Comparison of ENCODE assay signal across 9 mouse cellular contexts in genomic region chr7:29317558-29317957, GRCm38 (mm10). TPM values are rescaled to one million over a fixed set of nuclear protein-coding genes. Genes with fewer than 3 reads are reported as not detected.
DNase-seq lines count a peak whose midpoint lies in the region; ATAC-seq and TF ChIP-seq lines count a peak whose summit lies in the region.
"Had no signal": no experiment of that assay in that cellular context is flagged by ENCODE, and none has a peak within 500 bp of the region (broad histone marks: within the 10 kb centered on the region; RNA-seq: fewer than 3 reads in every experiment).

No protein-coding gene starts in this region.

- peak; percentile 58 to 67 for DNase-seq in kidney, postnatal 4 days
- DNase-seq in kidney, postnatal 14 days, result no peak
- DNase-seq in embryo, embryonic 10 days (ENCODE audit: low spot score), result peak; percentile 93
- DNase-seq in heart, postnatal 0 days (ENCODE audit: low spot score), result no peak
- peak; percentile 55 for DNase-seq in lung, postnatal 14 days
- peak; percentile 61 to 66 for DNase-seq in thymus, adult 18-20 months
- DNase-seq in ovary, postnatal 10 days (ENCODE audit: low spot score), result no peak
- DNase-seq in left cerebral cortex, adult 18-20 months (ENCODE audit: low spot score in 2 of 2), result no peak

- TF ChIP-seq CTCF in heart, postnatal 0 days (IDR thresholded peaks at IDR 0.05; ENCODE audit: low read depth), result no peak

- H3K9ac ChIP-seq in heart, postnatal 0 days (replicated peaks; ENCODE audit: low read depth, low read length), result no peak overlapping the region

- peaks cover 22% of the 10 kb centered on the region for H3K4me1 ChIP-seq in heart, postnatal 0 days (ENCODE audit: control insufficient read depth, insufficient read depth)

- peaks cover 50% of the 10 kb centered on the region for H3K27me3 ChIP-seq in heart, postnatal 0 days (ENCODE audit: control insufficient read depth, insufficient read depth, low read length)

- 0 out of 2 replicates have a peak, but pooled peaks have one; percentile 18 for ATAC-seq in heart, postnatal 0 days (ENCODE audit: insufficient read depth, low read depth)

- 3% methylated on average over 2 of the region's 2 CpGs for WGBS in heart, postnatal 0 days

- no peaks in the 10 kb centered on the region for H3K36me3 ChIP-seq in heart, postnatal 0 days (replicated peaks; ENCODE audit: control insufficient read depth, insufficient read depth, low read length)

- 0 out of 2 replicates have a peak overlapping the region, but pooled peaks have one; percentile 9 for H3K27ac ChIP-seq in heart, postnatal 0 days (ENCODE audit: low read depth)

- H3K9me3 ChIP-seq in heart, postnatal 0 days (replicated peaks; ENCODE audit: control insufficient read depth, low read length), result no peaks in the 10 kb centered on the region

- H3K4me2 ChIP-seq in heart, postnatal 0 days (ENCODE audit: low read depth, low read length), result peak overlapping the region; percentile 13; the same call in 1 of the 2 replicates

- no peak for TF ChIP-seq EP300 in heart, postnatal 0 days (IDR thresholded peaks at IDR 0.05; ENCODE audit: low read depth)

- no peak overlapping the region for H3K4me3 ChIP-seq in heart, postnatal 0 days (ENCODE audit: low read depth, low read length)

RNA-seq across cellular contexts. Expression of gene Dpf1, which starts 13.8 kb away (rescaled TPM):
- total RNA-seq in heart, postnatal 0 days (2014; rRNA removed; ENCODE audit: low replicate concordance), result not detected in 2 replicates
- polyA plus RNA-seq in heart, postnatal 0 days (2015; fragmentation: Nextera tagmentation; extraction: Ambion mirVana), result 0.41 and 0.61 TPM in 2 replicates
- total RNA-seq in left cerebral cortex, adult 18-20 months (2021), result 100 to 1,000 TPM; 107 to 120 TPM
- total RNA-seq: neutrophil, adult 5-6 weeks had no signal

RNA-seq across cellular contexts. Expression of gene Ppp1r14a, which starts 28.4 kb away (rescaled TPM):
- total RNA-seq in heart, postnatal 0 days (2014; rRNA removed; ENCODE audit: low replicate concordance), result 7.8 and 61.8 TPM in 2 replicates
- 17.9 and 18.0 TPM in 2 replicates for polyA plus RNA-seq in heart, postnatal 0 days (2015; fragmentation: Nextera tagmentation; extraction: Ambion mirVana)
- 10 to 100 TPM; 16.8 to 18.3 TPM for total RNA-seq in left cerebral cortex, adult 18-20 months (2021)
- total RNA-seq: neutrophil, adult 5-6 weeks had no signal

RNA-seq across cellular contexts. Expression of gene Spint2, which starts 35.8 kb away (rescaled TPM):
- total RNA-seq in heart, postnatal 0 days (2014; rRNA removed; ENCODE audit: low replicate concordance), result 30.1 and 46.6 TPM in 2 replicates
- 81.6 and 83.2 TPM in 2 replicates for polyA plus RNA-seq in heart, postnatal 0 days (2015; fragmentation: Nextera tagmentation; extraction: Ambion mirVana)
- total RNA-seq in left cerebral cortex, adult 18-20 months (2021), result 10 to 100 TPM; 27.6 to 33.5 TPM

Comparison
In these comparisons a context has a peak if more than half of its experiments do, and no peak if none do; other contexts are left out.
1. DNase-seq: peak in kidney, postnatal 4 days (2 of 2), embryo, embryonic 10 days (single experiment), lung, postnatal 14 days (single experiment) and thymus, adult 18-20 months (2 of 2); none in kidney, postnatal 14 days (single experiment), heart, postnatal 0 days (single experiment), ovary, postnatal 10 days (single experiment) and left cerebral cortex, adult 18-20 months (0 of 2).
2. RNA of gene Dpf1, which starts 13.8 kb away (total RNA-seq): 107 to 120 TPM in left cerebral cortex, adult 18-20 months; not detected in heart, postnatal 0 days; every median in the first group is over 100 times any median in the second.